Mouse (Mus musculus) gastrocnemius, adult 2 months (tissue): ENCODE data around the gene Arl10. TPM values are rescaled to one million over a fixed set of nuclear protein-coding genes. Genes with fewer than 3 reads are reported as not detected.

Experiments used
- DNase-seq: peaks from one replicate; pipeline ENCODE4 v3.0.0; 2022
- H3K27ac ChIP-seq: fragments of 200-600 bp; 2 replicates; pipeline ENCODE4 v1.8.1; 2022; ENCODE audit warnings: mild to moderate bottlenecking
- H3K4me3 ChIP-seq: fragments of 200-600 bp; 2 replicates; pipeline ENCODE4 v1.8.1; 2022; ENCODE audit warnings: mild to moderate bottlenecking, moderate library complexity
- CTCF ChIP-seq: fragments of 200-600 bp; IDR thresholded peaks from 2 replicates; pipeline ENCODE4 v1.8.1; 2022; ENCODE audit warnings: antibody characterized with exemption, mild to moderate bottlenecking, moderate library complexity
- intact Hi-C: fragments of 180-260 bp; cut with DNase I; formaldehyde crosslinking; loops from one replicate; pipeline ENCODE4 v1.15.1; 2025
- total RNA-seq, 2 experiments: library from RNA; stranded (reverse); gene quantifications; 2 replicates each; pipeline ENCODE4 v1.2.3; 2021

The Arl10 gene
- total RNA-seq, 2 experiments from 2014 or later = 2.0 to 3.2 TPM

DNA sequence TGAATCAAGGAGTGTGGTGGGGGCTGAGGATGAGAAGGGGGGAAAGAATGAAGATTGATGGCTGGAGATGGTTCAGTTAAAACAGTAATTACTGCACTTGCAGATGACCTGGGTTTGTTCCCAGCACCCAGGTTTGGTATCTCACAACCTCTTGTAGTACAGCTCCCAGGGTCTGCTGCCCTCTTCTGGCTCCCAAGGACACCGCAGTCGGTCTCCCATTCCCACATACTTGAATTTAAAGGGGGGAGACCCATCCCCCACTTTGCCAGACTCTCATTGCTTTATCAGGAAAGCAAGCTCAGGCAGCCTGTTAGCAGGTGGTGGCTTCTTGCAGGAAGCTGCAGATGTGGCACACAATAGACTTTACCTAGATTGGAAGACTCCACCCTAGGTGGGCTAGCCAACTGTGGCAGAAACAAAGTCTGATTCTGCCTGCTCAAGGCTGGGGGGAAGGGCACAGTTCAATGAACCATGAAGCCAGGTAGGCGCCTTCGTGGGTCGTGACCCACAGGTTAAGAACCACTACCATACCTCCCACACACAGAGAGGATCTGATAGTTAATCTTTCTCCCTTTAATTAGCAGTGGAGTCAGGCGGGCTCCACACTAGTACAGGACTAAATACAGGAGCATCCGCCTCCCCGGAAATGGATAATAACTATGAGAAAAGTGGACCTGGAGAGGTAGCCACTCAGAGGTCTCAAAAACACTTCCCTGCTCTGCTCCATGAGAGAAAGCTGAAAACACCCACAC is 9.0 kb upstream of the Arl10 start:
- intact Hi-C loops = loop anchor here (5.0 kb wide), 1 partner anchor 98 kb away; the partner anchor contains the start of gene Thoc3
- Histone ChIP-seq H3K27ac (peak overlapping the region; percentile 98), H3K4me3 (peak overlapping the region; percentile 86)
- peak; percentile 75 for TF ChIP-seq CTCF
- DNase-seq = peak; percentile 64

DNA sequence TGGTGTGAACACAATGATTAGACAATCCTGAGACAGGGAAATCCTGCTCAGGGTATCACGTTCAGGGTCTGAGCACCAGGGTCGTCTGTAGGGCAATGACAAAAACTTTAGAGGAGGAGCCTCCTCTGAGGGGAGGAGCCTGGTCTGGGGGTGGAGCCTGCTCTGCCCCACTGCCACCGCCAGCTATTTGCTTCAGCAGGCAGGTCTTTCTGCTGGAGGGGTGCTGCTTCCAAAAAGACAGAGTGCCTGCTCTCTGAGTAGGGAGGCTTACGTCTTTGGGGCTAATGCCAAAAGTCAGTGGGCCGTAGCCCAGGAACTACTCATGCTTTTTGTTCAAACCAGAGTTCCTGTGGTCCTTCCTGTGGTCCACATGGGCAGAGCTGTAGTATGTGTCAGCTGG is 6.4 kb upstream of the Arl10 start:
- Histone ChIP-seq H3K27ac (no peak overlapping the region), H3K4me3 (no peak overlapping the region)
- intact Hi-C loops = loop anchor here (5.0 kb wide), 1 partner anchor 101 kb away; the partner anchor contains the start of gene Thoc3
- DNase-seq = no peak
- no peak for TF ChIP-seq CTCF

DNA sequence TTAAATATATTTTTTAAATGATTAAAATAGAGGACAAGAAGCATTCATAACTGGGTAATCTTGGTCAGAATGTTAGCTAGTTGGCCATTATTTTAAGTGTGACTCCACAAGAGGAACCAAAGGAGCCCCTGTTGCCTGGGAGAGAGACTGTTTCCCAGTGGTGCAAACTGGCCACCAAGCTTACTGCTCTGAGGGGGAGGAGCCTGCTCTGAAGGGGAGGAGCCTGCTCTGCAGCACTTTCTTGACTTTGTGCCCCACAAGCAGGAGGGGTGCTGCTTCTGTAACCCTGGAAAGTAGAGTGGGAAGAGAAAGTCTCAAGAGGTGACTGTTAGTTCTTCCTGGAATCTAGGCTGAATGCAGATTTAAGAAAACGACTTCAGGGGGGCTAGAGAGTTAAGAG is 5.5 kb upstream of the Arl10 start:
- no peak for DNase-seq
- intact Hi-C loops = loop anchor here (5.0 kb wide), 1 partner anchor 102 kb away; the partner anchor contains the start of gene Thoc3
- Histone ChIP-seq H3K27ac (no peak overlapping the region), H3K4me3 (no peak overlapping the region)
- no peak for TF ChIP-seq CTCF

DNA sequence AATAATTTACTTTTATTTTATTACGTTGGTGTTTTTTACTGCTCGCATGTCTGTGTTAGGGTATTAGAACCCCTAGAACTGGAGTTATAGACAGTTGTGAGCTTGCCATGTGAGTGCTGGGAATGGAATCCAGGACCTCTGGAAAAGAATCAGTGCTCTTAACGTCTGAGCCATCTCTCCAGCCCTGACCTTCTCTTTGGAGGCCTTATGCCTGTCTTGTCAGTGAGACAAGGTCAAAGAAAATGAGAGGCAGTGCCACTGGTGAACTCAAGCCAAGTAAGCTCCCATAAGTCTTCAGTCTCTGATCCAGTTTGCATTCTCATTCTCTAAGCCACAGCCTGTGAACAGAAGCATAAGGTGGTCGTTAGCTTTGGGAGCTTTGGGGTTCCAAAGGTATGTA is 4.1 kb upstream of the Arl10 start:
- TF ChIP-seq CTCF = no peak
- Histone ChIP-seq H3K4me3 (no peak overlapping the region), H3K27ac (no peak overlapping the region)
- no peak for DNase-seq
- intact Hi-C loops = no loop called here

DNA sequence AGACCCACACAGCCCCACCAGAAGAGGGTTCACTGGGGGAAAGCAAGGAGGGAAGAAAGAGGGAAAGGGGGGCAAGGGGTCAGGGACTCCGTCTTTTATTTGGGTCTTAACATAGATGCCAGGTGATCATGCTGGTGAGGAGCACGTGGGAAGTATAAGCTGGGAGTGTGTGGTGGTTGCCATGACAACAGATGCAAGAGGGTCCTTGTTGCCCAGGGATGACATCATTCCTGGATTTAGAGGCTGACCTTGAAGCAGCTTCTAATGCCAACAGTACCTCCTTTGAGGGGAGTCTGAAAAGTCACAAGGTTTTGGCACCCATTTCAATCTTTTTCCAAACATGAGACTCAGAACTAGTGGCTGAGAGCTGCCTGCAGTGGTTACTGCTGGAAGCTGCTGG is 3.2 kb upstream of the Arl10 start:
- TF ChIP-seq CTCF = no peak
- no peak overlapping the region for H3K4me3 ChIP-seq
- H3K27ac ChIP-seq = no peak overlapping the region
- no peak for DNase-seq
- intact Hi-C loops = no loop called here

DNA sequence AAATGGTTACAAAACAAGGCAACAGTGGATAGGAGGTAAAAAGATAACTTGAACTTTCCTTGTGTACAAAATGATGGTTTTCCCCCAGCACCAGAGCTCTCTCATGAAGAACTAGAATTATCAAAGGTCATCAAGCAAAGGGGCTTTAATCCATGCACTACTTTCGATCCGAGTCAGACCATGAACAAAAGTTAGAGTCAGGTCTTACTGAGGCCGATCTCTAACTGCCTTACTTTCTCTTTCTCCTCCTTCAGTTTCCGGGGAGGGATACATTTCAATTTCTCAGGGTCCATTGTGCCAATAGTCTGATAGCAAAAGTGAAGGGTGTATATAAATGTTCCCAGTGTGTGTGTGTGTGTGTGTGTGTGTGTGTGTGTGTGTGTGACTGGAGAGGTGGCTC is 2.2 kb upstream of the Arl10 start:
- intact Hi-C loops = no loop called here
- no peak for DNase-seq
- H3K4me3 ChIP-seq = no peak overlapping the region
- no peak for TF ChIP-seq CTCF
- H3K27ac ChIP-seq = no peak overlapping the region

DNA sequence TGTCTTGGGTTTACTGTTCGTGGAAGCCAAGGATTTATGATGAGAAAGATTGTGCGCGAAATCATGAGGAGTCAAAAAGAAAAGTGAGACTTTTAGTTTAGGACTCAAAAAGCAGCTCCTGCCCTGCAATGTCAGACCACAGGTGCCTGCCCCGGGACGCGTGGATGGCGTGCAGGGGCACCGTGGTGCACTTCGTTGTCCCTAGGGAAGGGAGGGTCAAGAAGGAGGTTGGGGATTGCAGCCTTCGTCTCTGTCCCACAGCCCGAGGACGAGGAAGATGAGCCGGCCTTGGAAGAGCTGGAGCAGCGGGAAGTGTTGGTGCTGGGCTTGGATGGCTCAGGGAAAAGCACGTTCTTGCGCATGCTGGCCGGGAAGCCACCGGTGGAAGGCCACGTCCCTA is 674 bp downstream of the Arl10 start:
- H3K4me3 ChIP-seq = peak overlapping the region; percentile 91
- no peak for TF ChIP-seq CTCF
- peak overlapping the region; percentile 90 for H3K27ac ChIP-seq
- DNase-seq = no peak
- intact Hi-C loops = no loop called here

DNA sequence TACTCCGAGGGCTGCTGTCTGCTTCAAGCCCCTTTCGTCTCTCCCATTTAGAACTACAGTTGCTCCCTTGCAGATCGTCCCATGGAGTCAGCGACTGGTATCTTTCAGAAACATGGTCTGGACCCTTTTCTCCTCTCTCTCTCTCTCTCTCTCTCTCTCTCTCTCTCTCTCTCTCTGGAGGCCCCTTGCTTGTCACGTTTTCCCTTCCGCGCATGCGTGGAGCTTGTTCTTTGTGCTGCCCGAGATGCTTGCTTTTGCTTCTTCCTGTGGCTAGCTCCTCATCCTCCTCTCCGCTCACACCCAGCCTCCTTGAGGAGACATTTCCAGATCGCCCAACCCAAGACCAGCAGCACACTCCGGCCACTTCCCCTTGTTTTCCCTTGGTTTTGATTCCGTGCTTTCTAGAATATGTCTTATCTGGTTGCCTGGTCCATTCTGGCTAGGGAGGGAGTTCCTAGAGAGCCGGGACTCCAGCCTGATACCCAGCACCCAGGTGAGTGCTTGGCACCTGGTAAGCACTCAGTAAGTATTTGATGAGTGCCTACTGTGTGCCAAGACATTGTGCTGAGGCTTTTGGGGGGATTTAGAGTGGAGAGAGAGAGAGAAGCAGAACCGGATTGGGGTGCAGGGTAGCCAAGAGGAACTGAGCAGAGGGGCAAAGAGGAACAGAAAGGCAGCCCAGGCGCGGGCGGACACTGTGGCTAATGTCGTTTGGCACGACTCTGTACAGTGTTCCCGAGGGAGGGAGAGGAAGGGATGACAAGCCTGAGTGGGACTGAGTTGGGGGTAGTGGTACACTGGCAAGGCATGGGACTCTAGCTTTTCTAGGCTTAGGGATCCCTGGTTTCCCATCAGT is 3.1 kb downstream of the Arl10 start:
- H3K4me3 ChIP-seq = 0 out of 2 replicates have a peak overlapping the region, but pooled peaks have one; percentile 13
- DNase-seq = peak; percentile 29
- TF ChIP-seq CTCF = no peak
- intact Hi-C loops = no loop called here
- H3K27ac ChIP-seq = 0 out of 2 replicates have a peak overlapping the region, but pooled peaks have one; percentile 4

DNA sequence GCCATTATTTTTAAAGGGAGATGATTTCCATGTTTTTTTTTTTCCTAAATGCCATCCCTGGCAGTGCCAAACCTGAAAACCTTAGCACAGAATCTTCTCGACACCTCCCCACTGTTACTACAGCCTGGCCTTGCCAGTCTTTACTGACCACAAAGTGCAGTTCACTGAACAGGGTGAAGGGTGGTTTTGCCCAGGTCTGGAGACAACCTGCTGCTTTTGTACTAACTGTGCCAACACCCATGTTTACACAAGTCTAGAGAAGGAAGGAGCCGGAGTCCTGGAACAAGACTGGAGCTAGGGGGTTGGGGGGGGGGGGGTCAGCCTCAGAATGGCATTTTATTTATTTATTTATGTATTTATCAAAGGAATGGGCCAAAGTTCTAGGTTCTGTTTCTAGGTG is 6.6 kb downstream of the Arl10 start:
- Histone ChIP-seq H3K27ac (no peak overlapping the region), H3K4me3 (no peak overlapping the region)
- DNase-seq = no peak
- intact Hi-C loops = no loop called here
- TF ChIP-seq CTCF = no peak

DNA sequence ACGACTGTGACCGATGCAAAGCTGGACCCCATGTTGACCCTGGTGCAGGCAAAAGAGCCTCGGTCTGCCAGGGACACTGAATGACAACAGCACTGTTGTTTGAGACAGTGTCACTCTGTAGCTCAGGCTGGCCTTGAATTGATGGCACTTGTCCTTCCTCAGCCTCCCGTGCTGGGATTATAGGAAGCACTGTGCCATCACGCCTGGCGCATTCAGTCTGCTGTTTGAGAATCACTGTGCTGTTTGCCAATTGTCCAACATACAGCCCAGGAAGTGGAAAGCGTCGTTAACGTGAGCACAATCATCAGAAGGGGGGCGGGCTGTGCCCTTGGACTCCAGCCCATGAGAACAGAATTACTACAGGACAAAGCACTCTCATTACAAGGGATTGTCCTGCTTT is 7.3 kb downstream of the Arl10 start:
- no peak for TF ChIP-seq CTCF
- H3K27ac ChIP-seq = peak overlapping the region; percentile 1; the same call in 1 of the 2 replicates

DNA sequence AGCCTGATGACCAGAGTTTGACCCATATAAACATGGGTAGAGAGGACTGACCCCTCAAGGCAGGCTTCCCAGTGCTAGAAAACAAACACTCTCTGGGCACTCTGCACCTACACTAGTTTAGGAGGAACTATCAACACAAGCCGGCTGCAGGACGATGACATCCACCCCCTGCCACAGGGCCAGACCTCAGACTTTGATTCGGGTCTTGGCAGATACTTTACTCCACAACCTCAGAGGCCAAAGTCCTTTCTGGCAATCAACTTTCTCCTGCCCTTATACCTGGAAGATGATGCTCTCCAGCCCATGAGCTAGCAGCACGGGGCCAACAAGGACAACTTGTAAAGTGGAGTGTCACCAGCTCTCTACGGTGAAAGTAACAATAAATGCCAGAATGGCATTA is 8.0 kb downstream of the Arl10 start:
- H3K27ac ChIP-seq = peak overlapping the region; percentile 1; the same call in 1 of the 2 replicates
- no peak for DNase-seq
- intact Hi-C loops = no loop called here
- TF ChIP-seq CTCF = no peak
- H3K4me3 ChIP-seq = no peak overlapping the region

More for the DNA sequence above, 7.3 kb downstream of the Arl10 start:
- intact Hi-C loops = no loop called here
- DNase-seq = no peak
- H3K4me3 ChIP-seq = no peak overlapping the region

DNA sequence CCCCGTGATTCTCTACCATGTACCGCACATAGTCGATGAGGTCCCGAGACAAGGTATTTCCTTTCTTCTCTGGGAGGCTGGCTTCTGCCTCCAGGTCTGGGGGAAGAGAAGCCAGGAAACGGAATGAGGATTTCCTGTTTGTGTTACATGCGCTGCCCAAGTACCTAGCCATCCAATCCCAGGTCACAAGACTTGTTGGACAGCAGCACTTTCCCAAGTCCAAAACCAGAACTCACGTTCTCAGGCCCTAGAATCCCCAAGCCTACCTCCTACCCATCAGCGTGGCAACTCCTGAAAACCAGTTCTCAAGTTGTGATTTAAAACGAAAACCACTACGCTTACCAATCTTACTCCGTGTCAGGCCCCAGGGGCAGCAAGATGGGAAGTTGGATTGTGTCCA is 11.0 kb downstream of the Arl10 start:
- DNase-seq = no peak

DNA sequence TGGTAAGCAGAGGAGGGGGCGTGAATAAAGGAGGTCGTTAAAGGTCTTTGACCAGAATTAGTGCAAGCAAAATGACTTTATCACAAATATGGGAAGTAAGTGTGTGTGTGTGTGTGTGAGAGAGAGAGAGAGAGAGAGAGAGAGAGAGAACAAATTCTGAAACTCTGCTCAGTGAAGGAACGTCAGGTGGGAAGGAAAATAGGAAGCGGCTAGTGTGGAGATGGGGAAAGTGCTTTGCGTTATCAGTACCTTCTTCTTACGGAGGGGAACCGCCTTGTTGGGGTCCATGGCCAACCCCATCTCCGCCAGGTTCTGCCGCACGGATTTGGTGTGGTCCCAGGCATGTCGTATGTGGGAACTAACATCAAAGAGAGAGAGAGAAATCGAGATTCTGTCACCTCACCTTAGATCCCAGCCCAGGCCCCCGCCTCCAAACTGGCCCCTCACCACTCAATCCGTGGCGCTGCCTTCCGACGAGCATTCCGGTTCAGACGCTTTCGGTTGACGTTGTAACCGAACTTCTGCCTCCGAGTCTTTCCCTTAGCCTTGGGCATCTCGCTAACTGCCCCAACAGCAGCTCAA is 14.7 kb downstream of the Arl10 start:
- Histone ChIP-seq H3K4me3 (peak overlapping the region; percentile 83), H3K27ac (peak overlapping the region; percentile 95)
- no peak for TF ChIP-seq CTCF
- DNase-seq = no peak
- intact Hi-C loops = no loop called here

More for the DNA sequence above, 11.0 kb downstream of the Arl10 start:
- peak overlapping the region; percentile 23 for H3K4me3 ChIP-seq
- intact Hi-C loops = no loop called here
- peak overlapping the region; percentile 48 for H3K27ac ChIP-seq
- no peak for TF ChIP-seq CTCF
